Mouse (Mus musculus): ENCODE data around the gene Chn2.

DNA sequence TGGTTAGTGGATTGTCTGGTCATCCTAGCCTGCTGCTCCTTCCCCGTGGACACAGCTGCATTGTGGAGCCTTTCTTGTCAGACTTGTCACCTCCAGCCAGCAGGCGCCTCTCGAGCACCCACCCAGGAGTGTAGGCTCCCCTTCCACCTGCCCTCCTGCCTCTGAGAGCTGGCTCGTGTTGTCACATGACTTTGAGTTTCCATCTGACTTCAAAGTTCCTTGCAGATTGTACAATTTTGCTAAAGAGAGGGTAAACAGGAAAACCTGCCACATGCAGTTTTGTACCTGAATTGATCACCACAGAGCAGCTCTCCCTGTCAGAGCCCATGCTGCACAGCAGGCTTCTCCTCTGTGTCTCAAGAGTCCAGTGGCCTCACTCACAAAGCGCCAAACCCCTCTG lies 177.2 kb downstream of the Chn2 start:
- TF ChIP-seq POLR2A (IDR thresholded peaks at IDR 0.05; ENCODE audit: borderline replicate concordance, insufficient read depth, low read length): no peak
- no peak for TF ChIP-seq CTCF (IDR thresholded peaks at IDR 0.05; ENCODE audit: borderline replicate concordance, insufficient read depth, low read depth, low read length)

Measured in cerebellum, adult 2 months (tissue).